Mouse (Mus musculus) lung, adult 2 months (tissue): ENCODE data around the gene Spdye4c. TPM values are rescaled to one million over a fixed set of nuclear protein-coding genes. Genes with fewer than 3 reads are reported as not detected.

Experiments
- DNase-seq: peaks from one replicate; pipeline ENCODE4 v3.0.0; 2022
- H3K4me1 ChIP-seq: fragments of 200-500 bp; 2 replicates; pipeline ENCODE4 v1.6.1; 2011; ENCODE audit warnings: low read length; ENCODE audit not compliant: control insufficient read depth, insufficient read depth
- H3K4me3 ChIP-seq: fragments of 200-500 bp; replicated peaks from 2 replicates; pipeline ENCODE3; 2011; ENCODE audit warnings: low read depth, mild to moderate bottlenecking, control low read depth, low read length; ENCODE audit errors: extremely low read depth
- CTCF ChIP-seq: fragments of 200-500 bp; IDR thresholded peaks from 2 replicates; pipeline ENCODE4 v1.5.1; 2011; ENCODE audit warnings: mild to moderate bottlenecking, low read length, control low read depth; ENCODE audit not compliant: insufficient read depth
- POLR2A ChIP-seq: fragments of 200-500 bp; IDR thresholded peaks from 2 replicates; pipeline ENCODE4 v1.6.1; 2011; ENCODE audit warnings: low read depth, mild to moderate bottlenecking, control low read depth, low read length, borderline replicate concordance; ENCODE audit errors: extremely low read depth
- WGBS: fragments of 180-500 bp; shearing (Covaris S2); methylation state at CpG from one replicate; pipeline ENCODE4 v1.1.7; 2018; 5-methylcytosine and 5-hydroxymethylcytosine counted together
- polyA plus RNA-seq: library from polyadenylated mRNA; depleted of rRNA; stranded (reverse); fragments of >200 nt; gene quantifications from 2 replicates; pipeline ENCODE4 v1.2.3, GENCODE M21; 2012

Gene Spdye4c
- polyA plus RNA-seq, 1 experiment, result not detected

DNA sequence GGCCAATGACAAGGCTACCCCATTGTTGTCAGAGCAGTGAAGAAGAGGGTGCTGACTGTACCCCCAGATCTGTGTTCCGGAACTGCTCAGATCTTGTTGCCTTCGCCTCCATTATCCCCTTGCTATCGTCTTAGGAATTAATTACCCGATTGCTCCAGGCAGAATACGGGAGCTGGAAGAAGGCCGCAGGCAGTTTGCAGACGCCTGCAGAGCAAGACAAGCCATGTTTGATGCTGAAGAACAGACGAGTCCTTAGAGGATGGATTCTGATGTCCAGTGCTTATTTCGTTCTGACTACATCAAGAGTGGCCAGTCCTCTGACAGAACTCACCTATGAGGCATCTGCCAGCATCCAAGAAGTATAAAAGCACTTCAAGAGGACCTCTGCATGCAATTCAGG lies 35.9 kb upstream of the Spdye4c start:
- 92% methylated on average over 9 of the region's 9 CpGs for WGBS
- peaks cover 12% of the 10 kb centered on the region for H3K4me1 ChIP-seq
- H3K4me3 ChIP-seq, result no peak overlapping the region
- TF ChIP-seq POLR2A (no peak), CTCF (no peak)
- no peak for DNase-seq

DNA sequence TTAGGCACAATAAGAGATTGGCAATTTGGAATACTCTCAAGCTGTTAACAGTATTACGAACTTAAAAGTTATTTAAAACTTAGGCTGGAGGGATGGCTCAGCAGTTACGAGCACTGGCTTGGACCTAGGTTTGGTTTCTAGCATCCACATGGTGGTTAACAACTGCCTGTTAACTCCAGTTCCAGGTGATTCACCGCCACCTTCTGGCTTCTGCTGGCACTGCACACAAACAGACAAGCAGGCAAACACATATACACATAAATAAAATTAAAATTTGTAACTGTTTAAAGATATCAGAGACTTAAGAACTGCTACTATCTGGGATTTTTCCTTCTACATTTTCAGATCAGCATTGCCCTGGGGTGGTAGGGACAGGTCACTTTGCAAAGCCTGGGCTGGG lies 26.8 kb upstream of the Spdye4c start:
- DNase-seq, result no peak
- 92% methylated on average over 3 of the region's 3 CpGs for WGBS
- Histone ChIP-seq H3K4me3 (no peak overlapping the region), H3K4me1 (no peaks in the 10 kb centered on the region)
- TF ChIP-seq CTCF, result peak; percentile 34
- TF ChIP-seq POLR2A, result no peak

DNA sequence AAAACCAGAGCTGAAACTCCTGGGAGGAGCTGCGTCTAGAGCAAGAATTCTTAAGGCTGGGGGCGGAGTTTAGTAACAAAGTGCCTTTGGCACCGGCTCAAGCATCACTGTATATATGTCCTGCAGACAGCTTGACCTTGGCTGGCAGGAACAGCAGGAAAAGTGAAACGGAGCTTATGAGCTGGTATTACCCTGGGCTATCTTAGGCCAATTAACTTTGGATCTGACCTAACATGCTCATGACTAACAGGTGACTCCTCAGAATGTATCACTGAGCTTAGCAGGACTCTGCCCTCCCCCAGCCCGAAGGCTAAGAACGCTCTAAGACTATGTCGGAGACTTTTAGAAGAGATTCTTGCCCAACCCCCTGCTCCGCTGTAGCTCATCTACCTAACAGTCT lies 25.1 kb upstream of the Spdye4c start:
- H3K4me1 ChIP-seq, result no peaks in the 10 kb centered on the region
- TF ChIP-seq CTCF (no peak), POLR2A (no peak)
- no peak for DNase-seq
- 56% methylated on average over 8 of the region's 8 CpGs for WGBS
- no peak overlapping the region for H3K4me3 ChIP-seq

DNA sequence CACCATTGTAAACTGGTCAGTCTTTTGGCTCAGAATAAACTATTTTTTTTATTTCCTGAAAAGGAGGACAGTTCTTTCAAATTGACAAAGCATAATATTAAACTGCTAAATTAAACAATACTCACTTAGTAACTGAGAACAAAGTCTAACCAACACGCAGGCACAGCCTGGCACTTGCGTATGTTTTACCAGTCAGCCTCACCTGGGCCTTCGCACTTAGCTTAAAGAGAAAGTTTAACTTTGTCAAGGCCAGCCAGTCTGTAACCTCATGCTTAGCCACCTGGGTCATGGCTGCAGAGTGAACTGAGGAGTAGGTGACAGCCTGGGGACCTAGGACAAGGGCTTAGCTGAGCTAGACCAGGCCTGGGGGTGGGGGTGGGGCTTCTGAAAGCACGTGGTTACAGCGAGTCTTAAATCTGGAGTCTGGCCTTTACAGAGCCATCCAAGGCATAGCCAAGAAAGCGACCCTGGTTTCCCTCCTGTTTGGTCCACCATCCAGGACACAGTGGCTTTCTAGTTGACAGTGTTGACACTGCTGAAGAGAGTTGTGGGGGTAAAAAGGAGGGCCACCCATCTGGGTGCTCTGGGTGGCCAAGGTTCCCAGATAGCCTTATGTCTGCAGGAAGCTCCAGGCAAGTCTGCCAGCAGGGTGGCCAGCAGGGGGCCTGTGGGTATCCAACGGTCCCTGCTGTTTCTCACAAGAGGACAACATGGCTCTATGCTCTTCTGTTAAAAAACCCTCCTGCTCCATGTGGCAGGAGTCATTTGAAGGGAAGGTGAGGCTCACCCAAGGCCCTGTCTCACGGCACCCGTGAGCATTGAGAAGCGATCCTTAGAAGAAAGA lies 24.5 kb upstream of the Spdye4c start:
- peak; percentile 29; the same call in 1 of the 2 replicates for TF ChIP-seq CTCF
- TF ChIP-seq POLR2A, result no peak
- Histone ChIP-seq H3K4me1 (no peaks in the 10 kb centered on the region), H3K4me3 (no peak overlapping the region)
- DNase-seq, result peak; percentile 16
- WGBS, result 76% methylated on average over 10 of the region's 10 CpGs

DNA sequence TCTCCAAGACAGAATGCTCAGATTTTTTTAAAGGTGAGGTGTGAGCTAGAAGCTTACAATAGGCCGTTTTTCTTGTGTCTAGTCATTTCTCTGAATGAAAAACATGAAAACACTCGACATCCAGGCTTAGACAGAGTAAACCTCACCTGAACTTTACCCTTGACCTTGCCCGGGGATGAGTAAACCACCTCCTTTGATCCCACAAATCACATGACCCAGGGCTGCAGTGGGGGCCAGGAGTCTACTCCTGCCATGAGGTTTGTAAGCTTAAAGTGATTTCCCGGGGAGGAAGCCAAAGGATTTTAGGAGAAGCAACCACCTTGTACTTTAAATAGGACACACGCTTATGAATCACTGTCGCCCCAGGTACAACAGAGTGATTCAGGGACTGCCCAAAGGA lies 23.0 kb upstream of the Spdye4c start:
- no peak overlapping the region for H3K4me3 ChIP-seq
- WGBS, result 69% methylated on average over 6 of the region's 6 CpGs
- no peak for DNase-seq
- TF ChIP-seq POLR2A, result no peak
- H3K4me1 ChIP-seq, result peaks cover 3% of the 10 kb centered on the region; the same call in 1 of the 2 replicates

DNA sequence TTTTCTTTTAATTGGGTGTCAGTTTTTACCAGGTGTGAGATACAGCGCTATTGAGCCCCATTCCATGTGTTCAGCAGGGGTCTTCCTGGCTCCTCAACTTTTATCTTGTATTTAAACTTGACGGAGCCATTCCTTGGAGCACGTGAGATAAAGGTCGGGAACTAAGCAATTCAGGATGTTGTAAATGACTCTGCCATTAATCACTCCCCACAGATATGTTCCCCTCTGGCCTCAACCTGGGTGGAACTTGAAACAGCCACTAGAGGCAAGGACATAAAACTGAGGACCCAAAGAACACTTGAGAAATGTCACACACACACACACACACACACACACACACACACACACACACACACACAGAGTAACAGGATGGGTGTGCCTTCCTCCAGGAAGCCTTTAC lies 22.5 kb upstream of the Spdye4c start:
- no peak for TF ChIP-seq CTCF
- no peak for TF ChIP-seq POLR2A
- Histone ChIP-seq H3K4me1 (peaks cover 4% of the 10 kb centered on the region; the same call in 1 of the 2 replicates), H3K4me3 (no peak overlapping the region)
- WGBS, result 42% methylated on average over 4 of the region's 4 CpGs
- no peak for DNase-seq

DNA sequence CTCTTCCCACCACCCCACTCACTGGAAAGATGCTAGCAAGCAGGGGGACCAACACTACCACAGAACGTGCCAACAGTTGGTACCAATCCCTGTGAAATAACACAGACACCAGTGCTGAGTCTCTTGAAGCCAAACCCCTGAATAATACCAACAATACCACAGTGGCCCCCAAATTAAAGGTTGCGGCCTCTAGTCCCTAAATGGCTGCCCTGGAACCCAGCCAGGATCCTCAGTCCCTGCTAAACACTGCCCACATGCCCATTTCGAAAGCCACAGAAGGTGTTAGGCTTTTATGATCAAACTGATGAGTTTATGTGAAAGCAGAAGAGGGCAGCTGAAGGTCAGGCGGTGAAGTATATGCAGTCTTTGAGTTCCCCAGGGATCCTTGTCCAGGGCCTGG lies 20.0 kb upstream of the Spdye4c start:
- DNase-seq, result no peak
- H3K4me1 ChIP-seq, result peaks cover 4% of the 10 kb centered on the region; the same call in 1 of the 2 replicates
- WGBS, result 80% methylated on average over 4 of the region's 4 CpGs
- no peak overlapping the region for H3K4me3 ChIP-seq
- TF ChIP-seq CTCF (no peak), POLR2A (no peak)

DNA sequence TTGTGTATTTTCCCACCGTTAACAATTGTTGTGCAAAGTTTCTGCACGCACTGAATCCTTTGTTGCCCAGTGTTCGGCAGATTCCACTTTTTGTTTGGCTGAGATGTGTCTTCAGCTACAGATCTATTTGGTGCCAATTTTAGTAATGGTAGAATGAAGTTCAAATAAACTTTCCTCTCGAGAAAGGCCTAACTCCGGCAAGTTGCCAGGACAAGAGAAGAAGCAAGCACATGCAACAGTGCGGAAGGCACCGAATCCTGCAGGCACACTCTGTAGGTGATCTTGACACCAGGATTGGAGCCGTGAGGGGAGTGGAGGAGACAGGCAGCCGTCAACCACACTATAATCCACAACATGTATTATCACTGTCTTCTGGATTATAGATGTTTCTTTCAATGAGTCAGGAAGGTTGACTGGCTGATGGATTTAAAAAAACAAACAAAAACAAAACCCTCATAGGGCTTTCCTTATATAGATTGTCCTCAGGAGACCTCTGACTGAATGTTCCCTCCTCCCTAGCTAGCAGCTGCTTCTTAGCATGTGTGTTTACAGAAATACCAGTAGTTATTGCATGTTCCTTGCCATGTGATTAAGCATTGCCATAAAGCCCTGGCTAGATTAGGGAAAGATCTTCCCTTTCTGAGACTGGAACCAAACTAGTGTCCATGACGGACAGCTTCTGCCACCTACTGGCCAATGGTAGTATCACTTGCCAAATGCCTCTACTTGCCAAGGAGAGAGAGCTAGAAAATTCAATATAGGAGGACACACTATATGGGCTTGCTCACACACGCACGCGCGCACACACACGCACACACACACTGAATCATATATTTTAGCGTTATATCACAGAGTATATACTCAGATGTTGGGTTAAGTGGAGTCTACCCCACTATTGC lies 18.0 kb upstream of the Spdye4c start:
- DNase-seq, result peak; percentile 85
- H3K4me1 ChIP-seq, result peaks cover 4% of the 10 kb centered on the region; the same call in 1 of the 2 replicates
- WGBS, result 29% methylated on average over 16 of the region's 16 CpGs
- TF ChIP-seq POLR2A, result no peak
- peak; percentile 64 for TF ChIP-seq CTCF
- no peak overlapping the region for H3K4me3 ChIP-seq

DNA sequence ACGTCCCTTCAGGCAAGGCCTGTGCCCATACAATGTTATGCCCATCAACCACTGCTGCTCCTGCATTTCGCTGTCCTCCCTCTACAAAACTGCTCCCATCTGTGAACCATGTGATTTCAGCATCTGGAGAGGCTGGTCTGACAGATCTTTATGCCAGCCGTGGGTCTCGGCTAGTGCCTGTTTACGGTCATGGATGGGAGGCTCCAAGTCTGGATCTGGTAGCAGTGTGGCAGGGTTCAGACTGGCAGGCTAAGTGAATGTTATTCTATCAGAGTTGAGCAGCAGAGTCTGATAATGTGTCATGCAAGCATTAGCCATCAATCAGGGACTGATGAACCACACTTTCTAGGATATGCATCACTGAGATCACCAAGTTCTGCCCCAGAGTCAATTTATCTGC lies 8.1 kb upstream of the Spdye4c start:
- H3K4me3 ChIP-seq, result no peak overlapping the region
- 76% methylated on average over 5 of the region's 5 CpGs for WGBS
- no peaks in the 10 kb centered on the region for H3K4me1 ChIP-seq
- no peak for DNase-seq
- TF ChIP-seq CTCF (no peak), POLR2A (no peak)
